Mouse (Mus musculus): ENCODE data around the gene Mindy3.
A peak's percentile ranks its signal among the peaks of the same experiment; 100 is the strongest.

Mindy3 gene

GRCm38 (mm10) chr2:12301431-12302170, 117.7 kb downstream of the Mindy3 start, which contains the start of gene Itga8:
TSS of gene Itga8 (minus strand) at chr2:12301922.
- DNase-seq (ENCODE audit: low spot score in 2 of 2) = peak; percentile 52 to 83

DNA sequence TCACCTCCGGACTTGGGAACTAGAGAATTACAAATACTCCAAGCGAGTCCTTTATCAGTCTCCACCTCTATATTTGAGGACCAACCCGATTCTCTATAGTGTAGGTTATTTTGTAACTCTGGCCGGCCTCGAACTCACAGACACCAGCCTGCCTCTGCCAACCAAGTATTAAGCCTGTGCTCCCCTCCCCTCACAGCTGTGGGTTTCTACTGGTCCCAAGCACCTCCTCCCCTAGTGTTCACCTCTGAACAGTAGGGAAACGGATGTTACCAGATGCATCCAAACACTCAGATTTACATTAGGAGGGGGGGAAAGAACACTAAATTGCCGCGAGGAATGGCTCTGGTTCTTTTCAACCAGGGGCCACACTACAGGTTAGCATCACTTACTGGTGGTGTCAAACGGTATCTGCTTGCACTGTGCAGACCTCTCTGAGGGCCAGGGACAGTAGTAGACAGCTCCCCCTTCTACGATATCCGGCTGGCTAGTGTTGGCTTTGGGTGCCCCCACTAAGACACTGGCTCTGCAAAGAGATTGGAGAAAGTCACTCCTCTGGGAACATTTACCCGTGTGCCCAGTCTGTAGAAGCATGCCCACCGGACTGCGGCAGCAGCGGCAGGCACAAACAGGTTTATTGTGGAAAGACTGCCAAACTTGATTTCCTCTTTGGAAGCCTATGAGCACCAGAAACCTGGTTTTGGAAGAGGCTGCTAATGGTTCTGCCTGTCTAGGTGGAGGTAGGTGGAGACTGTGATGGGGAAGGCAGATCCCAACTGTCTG, 118.6 kb downstream of the Mindy3 start:
- no peak for DNase-seq (ENCODE audit: low spot score in 2 of 2)

DNA sequence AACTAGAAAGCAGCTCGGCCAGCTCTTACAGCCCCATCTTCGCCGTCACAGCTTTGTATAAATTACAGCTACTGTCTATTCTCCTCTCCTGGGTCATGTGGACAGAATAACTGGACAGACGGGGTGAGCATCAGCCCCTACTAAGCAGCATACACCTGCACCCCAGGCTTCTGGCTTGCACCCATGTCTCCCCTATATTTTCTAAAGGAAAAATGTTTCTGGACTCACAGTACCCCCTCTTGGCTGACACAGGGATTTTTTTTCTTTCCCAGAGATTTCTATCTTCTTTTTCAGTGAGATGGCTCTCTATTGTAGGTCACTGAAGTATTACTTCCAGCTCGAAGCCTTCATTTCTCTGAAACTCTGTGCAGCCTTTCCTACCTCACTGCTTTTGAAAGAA, 122.0 kb downstream of the Mindy3 start:
- no peak for DNase-seq (ENCODE audit: low spot score in 2 of 2)

All from frontal cortex, postnatal 14 days (tissue).